In genomic region chr11:116107777-116108285, GRCm38 (mm10) we compare ENCODE assay signal across 10 mouse cellular contexts. TPM values are rescaled to one million over a fixed set of nuclear protein-coding genes. Genes with fewer than 3 reads are reported as not detected.
DNase-seq lines count a peak whose midpoint lies in the region; ATAC-seq and TF ChIP-seq lines count a peak whose summit lies in the region.
"Had no signal": no experiment of that assay in that cellular context is flagged by ENCODE, and none has a peak within 500 bp of the region (broad histone marks: within the 10 kb centered on the region; RNA-seq: fewer than 3 reads in every experiment).

No protein-coding gene starts in this region.

- TF ChIP-seq CTCF in stomach, postnatal 0 days (IDR thresholded peaks at IDR 0.05; ENCODE audit: low read depth), result 0 out of 2 replicates have a peak, but pooled peaks have one; percentile 1

- H3K27me3 ChIP-seq in lung, embryonic 15.5 days, result peaks cover 47% of the 10 kb centered on the region
- H3K27me3 ChIP-seq in heart, embryonic 14.5 days (ENCODE audit: control insufficient read depth, insufficient read depth, low read length), result no peaks in the 10 kb centered on the region
- peaks cover 60% of the 10 kb centered on the region for H3K27me3 ChIP-seq in limb, embryonic 11.5 days (ENCODE audit: control insufficient read depth, insufficient read depth, low read length)
- no peaks in the 10 kb centered on the region for H3K27me3 ChIP-seq in stomach, postnatal 0 days (ENCODE audit: control insufficient read depth, insufficient read depth, low read length)
- H3K27me3 ChIP-seq: Patski had no signal

- H3K4me1 ChIP-seq in lung, embryonic 15.5 days, result peaks cover 73% of the 10 kb centered on the region
- H3K4me1 ChIP-seq in heart, embryonic 14.5 days (ENCODE audit: control insufficient read depth in 2 of 2, insufficient read depth in 2 of 2, low read length in 2 of 2), result peaks cover 43 to 63% of the 10 kb centered on the region in 2 experiments
- peaks cover 37% of the 10 kb centered on the region for H3K4me1 ChIP-seq in limb, embryonic 11.5 days (ENCODE audit: control insufficient read depth, insufficient read depth, low read length)
- peaks cover 32% of the 10 kb centered on the region for H3K4me1 ChIP-seq in stomach, postnatal 0 days (replicated peaks; ENCODE audit: control insufficient read depth, insufficient read depth)

- H3K36me3 ChIP-seq in lung, embryonic 15.5 days, result no peaks in the 10 kb centered on the region
- peaks cover 28% of the 10 kb centered on the region for H3K36me3 ChIP-seq in heart, embryonic 14.5 days (ENCODE audit: control insufficient read depth, insufficient read depth, low read length)
- H3K36me3 ChIP-seq in limb, embryonic 11.5 days (ENCODE audit: control insufficient read depth, insufficient read depth, low read length), result no peaks in the 10 kb centered on the region
- H3K36me3 ChIP-seq in stomach, postnatal 0 days (ENCODE audit: control insufficient read depth, insufficient read depth, low read length), result 0 out of 2 replicates have a peak, but pooled peaks cover 2% of the 10 kb centered on the region

- peak overlapping the region; percentile 55; the same call in 1 of the 2 replicates for H3K4me3 ChIP-seq in lung, embryonic 15.5 days
- peak overlapping the region; percentile 71 to 88 for H3K4me3 ChIP-seq in heart, embryonic 14.5 days (ENCODE audit: control insufficient read depth in 1 of 2, insufficient read depth in 1 of 2, low read depth in 1 of 2, low read length in 2 of 2)
- no peak overlapping the region for H3K4me3 ChIP-seq in limb, embryonic 11.5 days (ENCODE audit: low read depth, low read length)
- peak overlapping the region; percentile 71; the same call in 1 of the 2 replicates for H3K4me3 ChIP-seq in stomach, postnatal 0 days (ENCODE audit: low read depth, low read length)

- WGBS in lung, embryonic 15.5 days, result 32% methylated on average over 19 of the region's 19 CpGs
- WGBS in heart, embryonic 14.5 days, result 32% methylated on average over 19 of the region's 19 CpGs
- WGBS in limb, embryonic 11.5 days, result 9% methylated on average over 19 of the region's 19 CpGs
- WGBS in stomach, postnatal 0 days, result 34% methylated on average over 19 of the region's 19 CpGs

- no peak for ATAC-seq in lung, embryonic 15.5 days (ENCODE audit: borderline replicate concordance, extremely low read depth, low FRiP score, low TSS enrichment)
- no peak for ATAC-seq in heart, embryonic 14.5 days (ENCODE audit: insufficient number of reproducible peaks, insufficient read depth, low FRiP score, low read depth)
- no peak for ATAC-seq in limb, embryonic 11.5 days (ENCODE audit: insufficient number of reproducible peaks, low FRiP score, low TSS enrichment, low read depth)
- peak; percentile 5; the same call in 1 of the 2 replicates for ATAC-seq in stomach, postnatal 0 days (ENCODE audit: low FRiP score, low TSS enrichment)
- ATAC-seq: Patski had no signal

- H3K27ac ChIP-seq in lung, embryonic 15.5 days, result no peak overlapping the region
- peak overlapping the region; percentile 21 to 83; a peak in 3 of 4 replicates for H3K27ac ChIP-seq in heart, embryonic 14.5 days (replicated peaks in 1 of 2; ENCODE audit: control insufficient read depth in 1 of 2, insufficient read depth in 1 of 2, low read depth in 2 of 2, low read length in 2 of 2)
- no peak overlapping the region for H3K27ac ChIP-seq in limb, embryonic 11.5 days (replicated peaks; ENCODE audit: low read depth, low read length)
- H3K27ac ChIP-seq in stomach, postnatal 0 days (replicated peaks), result peak overlapping the region; percentile 86

- DNase-seq in lung, postnatal 36 days, result no peak
- peak; percentile 38 for DNase-seq in limb, embryonic 11.5 days (ENCODE audit: low spot score)
- peak; percentile 49 for DNase-seq in stomach, postnatal 0 days (ENCODE audit: low spot score)
- no peak for DNase-seq in adrenal gland, postnatal 36 days
- no peak for DNase-seq in left cerebral cortex, adult 18-20 months (ENCODE audit: low spot score in 2 of 2)
- DNase-seq in cerebellum, adult 9-10 months, result no peak
- DNase-seq: right cerebral cortex, postnatal 4 days had no signal

- 0 out of 2 replicates have a peak overlapping the region, but pooled peaks have one; percentile 16 for H3K9ac ChIP-seq in lung, embryonic 15.5 days
- H3K9ac ChIP-seq in heart, embryonic 14.5 days (ENCODE audit: low read length), result peak overlapping the region; percentile 95
- no peak overlapping the region for H3K9ac ChIP-seq in limb, embryonic 11.5 days (ENCODE audit: low read length)
- peak overlapping the region; percentile 80 for H3K9ac ChIP-seq in stomach, postnatal 0 days (ENCODE audit: low read length)

- H3K9me3 ChIP-seq in lung, embryonic 15.5 days, result no peaks in the 10 kb centered on the region
- no peaks in the 10 kb centered on the region for H3K9me3 ChIP-seq in heart, embryonic 14.5 days (ENCODE audit: control insufficient read depth, low read length)
- H3K9me3 ChIP-seq in limb, embryonic 11.5 days (ENCODE audit: control insufficient read depth, low read length), result no peaks in the 10 kb centered on the region
- H3K9me3 ChIP-seq in stomach, postnatal 0 days (ENCODE audit: control insufficient read depth, low read length), result no peaks in the 10 kb centered on the region

- no peak for TF ChIP-seq EP300 in stomach, postnatal 0 days (optimal IDR thresholded peaks at IDR 0.05)

- H3K4me2 ChIP-seq in lung, embryonic 15.5 days, result peak overlapping the region; percentile 82
- H3K4me2 ChIP-seq in heart, embryonic 14.5 days (ENCODE audit: low read length), result peak overlapping the region; percentile 79
- H3K4me2 ChIP-seq in limb, embryonic 11.5 days (ENCODE audit: low read depth, severe bottlenecking), result peak overlapping the region; percentile 20
- peak overlapping the region; percentile 79 for H3K4me2 ChIP-seq in stomach, postnatal 0 days (replicated peaks; ENCODE audit: low read depth)

RNA-seq across cellular contexts. Expression of gene Trim47, which starts 19.2 kb away (rescaled TPM):
- 24.9 and 25.9 TPM in 2 replicates for polyA plus RNA-seq in lung, embryonic 15.5 days (2015; fragmentation: Nextera tagmentation; extraction: Ambion mirVana)
- polyA plus RNA-seq in heart, embryonic 14.5 days (2014; fragmentation: Nextera tagmentation; extraction: Ambion mirVana), result 63.3 and 66.1 TPM in 2 replicates
- 3.7 and 4.3 TPM in 2 replicates for polyA plus RNA-seq in limb, embryonic 11.5 days (2014; fragmentation: Nextera tagmentation; extraction: Ambion mirVana)
- polyA plus RNA-seq in stomach, postnatal 0 days (2015; fragmentation: Nextera tagmentation; extraction: Ambion mirVana), result 33.8 and 34.6 TPM in 2 replicates
- 10 to 100 TPM; 14.7 to 23.0 TPM for total RNA-seq in adrenal gland, postnatal 36 days (2021)
- total RNA-seq in left cerebral cortex, adult 18-20 months (2021), result 1 to 10 TPM; 7.3 to 7.9 TPM

RNA-seq across cellular contexts. Expression of gene Wbp2, which starts 21.0 kb away (rescaled TPM):
- polyA plus RNA-seq in lung, embryonic 15.5 days (2015; fragmentation: Nextera tagmentation; extraction: Ambion mirVana), result 58.0 and 67.9 TPM in 2 replicates
- 139 and 141 TPM in 2 replicates for polyA plus RNA-seq in heart, embryonic 14.5 days (2014; fragmentation: Nextera tagmentation; extraction: Ambion mirVana)
- polyA plus RNA-seq in limb, embryonic 11.5 days (2014; fragmentation: Nextera tagmentation; extraction: Ambion mirVana), result 49.3 and 52.1 TPM in 2 replicates
- polyA plus RNA-seq in stomach, postnatal 0 days (2015; fragmentation: Nextera tagmentation; extraction: Ambion mirVana), result 71.0 and 89.6 TPM in 2 replicates
- total RNA-seq in adrenal gland, postnatal 36 days (2021), result 100 to 1,000 TPM; 157 to 178 TPM
- 100 to 1,000 TPM; 464 to 477 TPM for total RNA-seq in left cerebral cortex, adult 18-20 months (2021)

RNA-seq across cellular contexts. Expression of gene Trim65, which starts 23.1 kb away (rescaled TPM):
- polyA plus RNA-seq in lung, embryonic 15.5 days (2015; fragmentation: Nextera tagmentation; extraction: Ambion mirVana), result 3.7 and 4.3 TPM in 2 replicates
- 3.8 and 4.8 TPM in 2 replicates for polyA plus RNA-seq in heart, embryonic 14.5 days (2014; fragmentation: Nextera tagmentation; extraction: Ambion mirVana)
- 2.2 and 2.5 TPM in 2 replicates for polyA plus RNA-seq in limb, embryonic 11.5 days (2014; fragmentation: Nextera tagmentation; extraction: Ambion mirVana)
- 3.3 and 4.1 TPM in 2 replicates for polyA plus RNA-seq in stomach, postnatal 0 days (2015; fragmentation: Nextera tagmentation; extraction: Ambion mirVana)
- total RNA-seq in adrenal gland, postnatal 36 days (2021), result 10 to 100 TPM in 1 of 2 experiments, 1 to 10 TPM in 1; 9.3 to 11.7 TPM
- 1 to 10 TPM; 7.3 to 7.9 TPM for total RNA-seq in left cerebral cortex, adult 18-20 months (2021)

RNA-seq across cellular contexts. Expression of gene Unc13d, which starts 30.1 kb away (rescaled TPM):
- polyA plus RNA-seq in lung, embryonic 15.5 days (2015; fragmentation: Nextera tagmentation; extraction: Ambion mirVana), result 4.1 and 6.4 TPM in 2 replicates
- polyA plus RNA-seq in heart, embryonic 14.5 days (2014; fragmentation: Nextera tagmentation; extraction: Ambion mirVana), result 0.66 and 0.69 TPM in 2 replicates
- polyA plus RNA-seq in limb, embryonic 11.5 days (2014; fragmentation: Nextera tagmentation; extraction: Ambion mirVana), result 1.1 and 1.3 TPM in 2 replicates
- 2.3 and 2.8 TPM in 2 replicates for polyA plus RNA-seq in stomach, postnatal 0 days (2015; fragmentation: Nextera tagmentation; extraction: Ambion mirVana)
- total RNA-seq in adrenal gland, postnatal 36 days (2021), result under 1 TPM; 0.49 to 0.66 TPM
- 1 to 10 TPM; 1.8 to 2.7 TPM for total RNA-seq in left cerebral cortex, adult 18-20 months (2021)

RNA-seq across cellular contexts. Expression of gene Mrpl38, which starts 30.8 kb away (rescaled TPM):
- 89.5 and 94.7 TPM in 2 replicates for polyA plus RNA-seq in lung, embryonic 15.5 days (2015; fragmentation: Nextera tagmentation; extraction: Ambion mirVana)
- polyA plus RNA-seq in heart, embryonic 14.5 days (2014; fragmentation: Nextera tagmentation; extraction: Ambion mirVana), result 92.3 and 96.6 TPM in 2 replicates
- polyA plus RNA-seq in limb, embryonic 11.5 days (2014; fragmentation: Nextera tagmentation; extraction: Ambion mirVana), result 110 and 111 TPM in 2 replicates
- 49.5 and 50.2 TPM in 2 replicates for polyA plus RNA-seq in stomach, postnatal 0 days (2015; fragmentation: Nextera tagmentation; extraction: Ambion mirVana)
- total RNA-seq in adrenal gland, postnatal 36 days (2021), result 100 to 1,000 TPM in 1 of 2 experiments, 10 to 100 TPM in 1; 95.9 to 107 TPM
- total RNA-seq in left cerebral cortex, adult 18-20 months (2021), result 10 to 100 TPM; 61.7 to 66.9 TPM

Comparison
In these comparisons a context has a peak if more than half of its experiments do, and no peak if none do; other contexts are left out.
1. H3K27ac ChIP-seq: peak in heart, embryonic 14.5 days (2 of 2) and stomach, postnatal 0 days (single experiment); none in lung, embryonic 15.5 days (single experiment) and limb, embryonic 11.5 days (single experiment).
2. H3K4me2 ChIP-seq: peak in every context shown above with its lines; median percentile 82 in lung, embryonic 15.5 days; 79 in heart, embryonic 14.5 days; 79 in stomach, postnatal 0 days; 20 in limb, embryonic 11.5 days.
3. DNase-seq: peak in limb, embryonic 11.5 days (single experiment) and stomach, postnatal 0 days (single experiment); none in lung, postnatal 36 days (single experiment), adrenal gland, postnatal 36 days (0 of 2), left cerebral cortex, adult 18-20 months (0 of 2) and cerebellum, adult 9-10 months (single experiment).